Mouse (Mus musculus) large intestine, adult 2 months (tissue): ENCODE results near the gene Nat14. TPM values are rescaled to one million over a fixed set of nuclear protein-coding genes. Genes with fewer than 3 reads are reported as not detected.
"Not testable (repeated sequence)": the region's sequence is repeated elsewhere in the genome, so short reads cannot be mapped to it uniquely, and the experiment has no call there.

Source experiments
- DNase-seq: peaks from one replicate; pipeline ENCODE4 v3.0.0-alpha.2; 2012; ENCODE audit warnings: low read depth, low spot score
- WGBS: fragments of 180-500 bp; shearing (Covaris S2); methylation state at CpG from one replicate; pipeline ENCODE4 v1.1.7; 2018; 5-methylcytosine and 5-hydroxymethylcytosine counted together
- polyA plus RNA-seq: library from polyadenylated mRNA; depleted of rRNA; stranded (reverse); fragments of >200 nt; gene quantifications from 2 replicates; pipeline ENCODE4 v1.2.3, GENCODE M21; 2012; rRNA removed

Nat14 gene
- 4.3 and 7.1 TPM in 2 replicates for polyA plus RNA-seq

DNA sequence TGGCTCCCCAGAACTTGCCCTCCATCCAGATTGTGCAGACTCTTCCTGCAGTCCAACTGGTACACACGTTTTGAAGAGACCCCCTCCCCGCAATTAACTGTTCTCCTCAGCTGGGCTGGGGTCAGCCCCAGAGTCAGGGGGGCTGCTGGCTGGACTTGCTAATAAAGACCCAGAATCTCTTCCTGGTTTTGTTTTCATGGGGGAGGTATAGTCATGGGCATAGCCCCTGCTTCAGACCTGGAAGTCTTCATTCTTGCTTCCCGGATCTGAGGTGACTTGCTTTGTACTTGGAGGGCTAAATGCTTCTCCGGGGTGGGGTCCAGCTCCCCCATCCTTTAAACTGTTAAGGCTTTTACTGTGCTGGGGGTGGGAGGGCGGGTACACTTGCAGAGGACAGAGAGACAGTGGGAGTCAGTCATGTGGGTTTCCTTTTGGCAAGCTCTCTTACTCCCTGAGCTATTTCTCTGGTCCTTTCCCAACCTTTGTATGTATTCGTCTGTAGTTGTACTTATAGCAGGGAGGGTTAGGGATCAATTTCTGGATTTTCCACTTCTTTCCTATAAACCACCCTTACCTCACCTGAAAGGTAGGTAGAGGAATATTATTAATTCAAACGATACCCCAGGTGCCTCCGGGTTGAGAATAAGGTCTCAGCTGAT, at the start of gene Nat14:
Nat14 (plus strand) TSS at position 205 of the 659 bp plus-strand sequence.
- WGBS: 33% methylated on average over 8 of the region's 8 CpGs
- no peak for DNase-seq

DNA sequence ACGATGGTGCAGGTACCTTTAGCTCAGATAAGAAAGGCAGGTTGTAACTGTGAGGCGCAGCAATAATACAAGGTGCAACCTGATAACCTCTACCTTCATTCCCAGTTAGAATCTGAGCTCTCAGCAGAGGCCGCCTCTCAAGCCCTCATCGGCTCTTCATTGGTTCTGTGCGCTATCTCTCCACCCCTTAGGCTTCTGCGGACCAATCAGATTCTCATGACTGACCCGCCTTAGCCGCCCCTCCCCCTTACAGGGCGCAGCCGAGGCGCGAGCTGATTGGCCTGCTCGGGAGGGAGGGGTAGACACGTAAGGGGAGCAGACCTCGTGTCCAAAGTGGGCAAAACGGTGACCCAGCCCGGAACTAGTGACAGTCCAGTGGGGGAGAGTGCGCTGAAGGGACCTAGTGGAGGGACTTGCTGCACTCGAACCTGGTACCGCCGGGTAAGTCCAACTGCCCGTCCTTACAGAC, 45.0 kb upstream of the Nat14 start, which contains the start of gene Isoc2a:
Isoc2a (plus strand) TSS at position 401 of the 469 bp plus-strand sequence.
- WGBS: under 1% methylated on average over 22 of the region's 22 CpGs
- DNase-seq: peak; percentile 95

DNA sequence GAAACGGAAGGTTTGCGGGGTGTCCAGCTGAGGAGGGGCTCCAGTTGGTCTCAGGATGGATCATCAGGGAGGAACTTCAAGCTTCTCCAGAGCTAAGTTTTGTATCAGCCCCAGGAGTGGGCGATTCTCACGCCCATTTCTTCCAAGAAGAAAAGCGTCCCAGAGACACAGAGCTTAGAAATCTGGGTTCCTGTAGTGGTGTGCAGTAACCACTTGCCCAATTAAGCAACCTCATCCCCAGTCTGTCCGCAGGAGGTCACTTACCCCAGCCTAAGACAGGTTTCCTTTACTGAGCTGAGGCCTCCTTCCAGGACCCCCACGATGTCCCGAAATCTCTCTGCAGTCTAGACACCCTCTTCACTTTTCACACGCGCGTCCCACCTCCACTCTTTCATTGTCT, 44.6 kb upstream of the Nat14 start:
- DNase-seq: no peak
- 2% methylated on average over 11 of the region's 11 CpGs for WGBS

DNA sequence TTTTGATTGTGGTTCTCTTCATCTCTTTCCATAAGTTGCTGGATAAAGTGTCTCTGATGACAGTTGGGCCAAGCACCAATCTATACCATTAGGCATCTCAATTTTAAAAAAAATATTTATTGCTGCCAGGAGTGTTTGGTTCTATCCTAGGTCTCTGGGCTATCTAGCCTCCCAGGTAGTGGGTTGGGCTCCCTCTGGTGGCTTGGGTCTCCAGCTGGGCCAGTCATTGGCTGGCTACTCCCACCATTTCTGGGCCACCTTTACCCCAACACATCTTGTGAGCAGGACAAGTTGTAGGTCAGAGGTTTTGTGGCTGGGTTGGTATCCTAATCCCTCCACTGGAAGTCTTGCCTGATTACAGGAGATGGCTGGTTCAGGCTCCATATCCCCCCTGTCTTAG, 43.6 kb upstream of the Nat14 start:
- DNase-seq: no peak

DNA sequence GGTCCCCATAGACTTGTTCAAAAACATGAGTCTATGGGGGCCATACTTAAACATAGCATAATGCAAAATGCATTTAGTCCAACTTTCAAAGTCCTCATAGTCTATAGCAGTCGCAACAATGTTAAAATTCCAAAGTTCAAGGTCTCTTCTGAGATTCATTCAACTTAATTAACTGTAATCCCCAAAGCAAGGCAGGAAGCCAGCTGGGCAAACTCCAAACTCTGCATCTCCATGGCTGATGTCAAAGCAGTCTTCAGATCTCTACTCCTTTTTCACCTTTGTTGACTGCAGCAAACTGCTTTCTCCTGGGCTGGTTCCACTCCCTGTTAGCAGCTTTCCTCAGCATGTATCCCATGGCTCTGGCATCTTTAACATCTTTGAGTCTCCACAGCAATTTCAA, 42.8 kb upstream of the Nat14 start:
- 41% methylated on average over 1 of the region's 1 CpGs for WGBS
- not testable (repeated sequence) for DNase-seq

DNA sequence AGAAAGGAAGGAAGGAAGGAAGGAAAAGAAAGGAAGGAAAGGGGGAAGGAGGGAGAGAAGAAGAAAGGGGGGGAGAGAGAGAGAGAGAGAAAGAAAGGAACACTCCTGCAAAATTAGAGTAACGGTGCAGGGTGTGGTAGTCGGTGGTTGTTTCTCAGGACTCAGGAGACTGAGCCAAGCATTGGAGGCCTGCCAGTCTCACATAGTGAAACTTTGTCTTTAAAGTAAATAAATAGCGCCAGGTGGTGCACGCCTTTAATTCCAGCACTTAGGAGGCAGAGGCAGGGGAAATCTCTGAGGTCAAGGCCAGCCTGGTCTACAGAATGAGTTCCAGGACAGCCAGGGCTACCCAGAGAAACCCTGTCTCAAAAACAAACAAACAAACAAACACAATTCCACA, 35.1 kb upstream of the Nat14 start:
- no peak for DNase-seq

DNA sequence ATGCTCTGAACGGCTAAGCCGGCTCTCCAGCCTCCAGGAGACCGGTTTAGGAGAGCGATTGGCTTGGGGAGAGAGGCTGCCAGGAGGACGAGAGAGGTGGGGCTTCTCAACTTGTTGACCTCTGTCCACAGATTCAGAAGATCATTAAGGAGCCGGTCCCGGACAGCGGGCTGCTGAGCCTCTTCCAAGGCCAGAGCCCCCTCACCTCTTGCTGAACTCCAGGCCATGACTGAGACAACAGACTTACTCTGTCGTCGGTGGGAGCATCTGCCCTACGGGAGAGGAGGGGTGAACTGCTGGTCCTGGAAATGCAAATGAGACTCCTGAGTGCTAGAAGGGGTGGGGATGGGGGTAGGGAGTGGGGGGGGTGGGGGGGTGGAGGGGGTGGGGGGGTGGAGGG, 26.6 kb upstream of the Nat14 start:
- 55% methylated on average over 11 of the region's 11 CpGs for WGBS

More for the DNA sequence above, 35.1 kb upstream of the Nat14 start:
- 6% methylated on average over 4 of the region's 4 CpGs for WGBS

DNA sequence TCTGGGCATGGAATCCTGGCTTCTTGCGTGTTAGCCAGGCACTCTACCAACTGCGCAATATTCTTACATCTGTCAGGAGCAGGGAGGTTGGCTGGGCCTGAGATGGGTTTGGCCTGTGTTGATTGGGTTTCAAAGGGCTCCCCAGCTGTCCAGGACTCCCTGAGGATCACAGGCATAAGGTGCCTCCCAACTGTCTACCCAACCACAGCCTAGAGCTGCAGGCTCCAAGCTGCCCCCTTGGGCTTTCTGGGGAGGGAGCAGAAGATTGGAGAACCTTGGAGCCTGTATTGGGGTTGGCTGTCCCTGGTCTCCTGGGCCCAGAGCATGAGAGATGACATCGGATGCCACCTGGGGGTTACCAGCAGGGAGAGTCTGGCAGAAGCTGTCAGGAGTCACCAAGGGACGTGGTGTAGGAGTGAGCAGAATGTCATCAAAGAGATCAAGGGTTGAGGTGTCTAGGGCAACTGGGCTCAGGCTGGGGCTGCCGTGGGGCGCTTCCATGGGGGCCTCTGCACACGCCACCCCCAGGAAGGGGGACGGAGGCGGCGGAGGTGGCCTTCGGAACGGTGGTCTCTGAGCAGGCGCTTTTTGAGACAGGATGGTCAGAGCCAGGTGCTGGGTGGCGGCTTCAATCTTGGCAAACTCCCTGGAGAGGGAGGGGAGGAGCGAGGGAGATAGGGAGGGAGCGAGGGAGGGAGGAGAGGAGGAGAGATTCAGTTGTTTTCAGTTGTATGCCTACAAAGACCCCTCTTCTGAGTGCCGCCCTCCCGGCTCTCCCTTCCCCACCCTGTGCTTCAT, 22.8 kb upstream of the Nat14 start:
- 27% methylated on average over 18 of the region's 18 CpGs for WGBS

More for the DNA sequence above, 26.6 kb upstream of the Nat14 start:
- no peak for DNase-seq

DNA sequence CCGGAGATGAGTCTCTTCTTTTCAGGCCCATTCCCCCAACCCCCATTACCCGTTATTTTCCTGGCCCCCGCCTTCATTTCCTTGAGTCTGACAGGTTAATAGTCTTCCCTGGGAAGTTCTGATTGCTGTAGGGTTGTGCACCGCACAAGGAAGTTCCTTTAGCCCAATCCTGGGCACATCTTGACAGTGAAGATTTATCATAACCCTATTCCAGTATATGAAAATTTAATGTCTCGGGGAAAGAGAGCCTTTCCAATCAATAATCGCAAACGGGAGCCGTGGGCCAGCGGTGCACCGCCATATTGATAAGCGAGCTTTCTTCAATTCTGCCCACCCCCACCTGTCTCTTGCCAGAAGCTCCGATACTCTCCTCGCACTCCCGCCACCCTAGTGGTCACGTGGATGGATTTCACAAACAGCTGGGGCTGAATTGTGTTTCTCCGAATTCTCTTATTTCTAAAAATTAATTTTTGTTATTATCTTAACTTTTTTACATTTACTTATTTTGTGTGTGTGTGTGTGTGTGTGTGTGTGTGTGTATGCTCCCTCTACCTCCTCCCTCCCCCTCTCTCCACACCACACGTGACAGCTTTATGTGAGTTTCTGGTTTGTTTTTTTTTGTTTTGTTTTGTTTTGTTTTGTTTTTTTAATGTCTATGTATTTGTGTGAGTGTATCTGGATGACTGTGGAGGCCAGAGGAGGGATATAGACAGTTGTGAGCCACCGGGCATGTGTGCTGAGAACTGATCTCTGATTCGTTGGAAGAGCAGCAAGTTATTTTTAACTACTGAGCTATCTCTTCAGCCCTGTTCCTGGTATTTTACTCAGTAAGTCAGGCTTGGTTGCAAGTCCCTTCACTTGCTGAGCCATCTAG, 21.9 kb upstream of the Nat14 start:
- DNase-seq: no peak
- WGBS: 6% methylated on average over 19 of the region's 19 CpGs

More for the DNA sequence above, 22.8 kb upstream of the Nat14 start:
- DNase-seq: no peak

DNA sequence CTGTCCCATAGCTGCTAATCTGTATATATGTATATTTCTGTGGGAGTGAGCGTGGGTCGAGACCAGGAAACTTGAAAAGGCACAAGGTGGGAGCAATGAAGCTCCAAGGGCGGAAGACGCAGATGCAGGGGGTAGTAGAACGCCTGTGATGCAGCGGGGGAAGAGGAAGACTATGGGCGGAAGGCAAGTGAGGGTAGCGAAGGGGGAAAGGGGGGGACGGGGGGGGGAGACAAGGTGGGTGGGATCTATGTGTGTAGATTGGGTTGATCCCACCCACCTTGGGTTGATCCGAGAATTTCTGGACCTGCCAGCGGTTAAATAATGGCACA, 21.3 kb upstream of the Nat14 start:
- WGBS: 48% methylated on average over 11 of the region's 11 CpGs
- no peak for DNase-seq

DNA sequence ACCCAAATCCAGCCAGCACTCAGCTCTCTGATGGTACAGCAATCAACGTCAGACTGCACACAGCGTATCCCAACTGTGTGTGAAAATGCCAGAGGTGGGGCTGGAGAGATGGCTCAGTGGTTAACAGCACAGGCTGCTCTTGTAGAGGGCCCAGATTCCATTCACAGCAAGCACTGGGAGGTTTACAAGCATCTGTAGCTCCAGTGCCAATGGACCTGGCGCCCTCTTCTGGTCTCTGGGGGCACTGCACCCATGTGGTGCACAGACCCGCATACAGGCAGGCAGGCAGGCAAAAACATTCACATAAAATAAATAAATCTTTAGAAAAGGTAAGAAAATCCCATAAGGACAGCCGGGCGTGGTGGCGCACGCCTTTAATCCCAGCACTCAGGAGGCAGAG, 20.7 kb upstream of the Nat14 start:
- WGBS: 66% methylated on average over 8 of the region's 8 CpGs
- DNase-seq: no peak

DNA sequence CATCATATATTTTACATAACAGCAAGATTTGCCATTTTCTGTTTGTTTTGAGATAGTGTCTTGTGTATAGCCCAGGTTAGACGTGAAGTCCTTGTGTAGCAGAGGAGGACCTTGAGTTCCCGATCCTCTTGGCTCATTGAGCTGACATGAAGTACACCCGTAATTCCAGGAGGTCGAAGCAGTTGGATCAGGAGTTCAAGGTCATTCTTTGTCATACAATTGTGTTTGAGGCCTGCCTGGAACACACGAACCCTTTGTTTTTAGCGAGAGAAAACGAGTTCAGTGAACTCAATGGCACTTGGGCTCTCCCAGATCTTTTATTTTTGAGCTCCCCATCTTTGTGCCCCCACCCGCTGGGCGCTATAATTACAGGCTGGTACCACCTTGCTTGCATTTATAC, 19.4 kb upstream of the Nat14 start:
- WGBS: 65% methylated on average over 9 of the region's 9 CpGs
- DNase-seq: no peak

DNA sequence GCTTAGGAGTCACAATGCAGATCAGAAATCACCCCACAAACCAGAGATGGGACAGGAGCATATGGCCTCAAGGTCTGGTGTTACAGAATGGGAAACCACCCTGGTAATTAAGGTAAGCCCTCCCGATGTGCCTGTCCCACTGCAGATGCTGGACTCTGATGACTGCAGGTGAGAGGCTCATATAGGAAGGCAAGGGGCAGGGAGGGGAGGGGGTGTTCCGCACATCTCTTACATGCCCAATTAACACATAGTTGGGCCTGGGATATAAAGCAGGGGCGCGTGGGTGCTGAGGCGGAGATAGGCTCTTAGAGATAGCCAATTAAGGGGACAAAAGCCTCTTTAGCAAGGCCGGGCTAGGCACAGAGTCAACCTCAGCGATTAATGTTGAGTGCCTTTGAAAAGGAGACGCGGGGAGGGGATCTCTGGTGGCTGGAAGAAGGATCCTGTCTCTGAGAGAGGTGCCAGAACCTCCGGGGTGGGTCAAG, 15.3 kb upstream of the Nat14 start, which contains the start of gene Gm36210:
Gm36210 (minus strand) TSS at position 51 of the 485 bp plus-strand sequence.
- 73% methylated on average over 10 of the region's 10 CpGs for WGBS
- DNase-seq: no peak

DNA sequence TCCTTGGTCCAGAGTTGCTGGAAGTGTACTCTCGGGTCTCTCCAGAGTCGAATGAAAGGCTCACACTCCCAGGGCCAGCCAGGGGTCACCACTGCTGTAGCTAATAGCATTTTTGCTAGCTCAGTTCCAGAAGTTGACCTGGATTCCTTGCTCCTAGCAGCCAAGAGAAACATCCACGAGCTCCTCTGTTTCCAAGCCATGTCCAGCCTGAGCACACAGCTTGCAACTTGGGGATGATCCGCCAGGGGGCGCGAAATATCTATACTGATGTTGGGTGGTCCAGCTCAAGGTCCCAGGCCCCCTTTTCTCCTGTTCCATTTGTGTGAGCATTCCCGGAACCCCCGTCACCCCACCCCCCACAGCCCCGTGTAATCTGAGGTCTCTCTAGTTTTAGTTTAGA, 10.3 kb upstream of the Nat14 start:
- no peak for DNase-seq
- WGBS: 39% methylated on average over 9 of the region's 9 CpGs

DNA sequence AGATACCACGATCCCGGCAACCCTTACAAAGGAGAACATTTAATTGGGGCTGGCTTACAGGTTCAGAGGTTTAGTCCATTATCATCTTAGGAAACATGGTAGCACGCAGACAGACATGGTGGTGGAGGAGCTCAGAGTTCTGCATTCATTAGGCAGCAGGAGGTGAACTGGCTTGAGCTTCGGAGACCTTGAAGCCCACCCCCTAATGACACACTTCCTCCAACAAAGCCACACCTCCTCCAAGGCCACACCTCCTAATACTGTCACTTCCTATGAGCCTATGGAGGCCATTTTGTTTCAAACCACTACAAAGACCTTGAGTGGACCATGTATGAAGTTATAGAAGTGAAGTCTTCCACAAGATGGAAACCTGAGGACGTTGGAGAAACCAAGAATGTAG, 9.6 kb upstream of the Nat14 start:
- 71% methylated on average over 5 of the region's 5 CpGs for WGBS
- no peak for DNase-seq

DNA sequence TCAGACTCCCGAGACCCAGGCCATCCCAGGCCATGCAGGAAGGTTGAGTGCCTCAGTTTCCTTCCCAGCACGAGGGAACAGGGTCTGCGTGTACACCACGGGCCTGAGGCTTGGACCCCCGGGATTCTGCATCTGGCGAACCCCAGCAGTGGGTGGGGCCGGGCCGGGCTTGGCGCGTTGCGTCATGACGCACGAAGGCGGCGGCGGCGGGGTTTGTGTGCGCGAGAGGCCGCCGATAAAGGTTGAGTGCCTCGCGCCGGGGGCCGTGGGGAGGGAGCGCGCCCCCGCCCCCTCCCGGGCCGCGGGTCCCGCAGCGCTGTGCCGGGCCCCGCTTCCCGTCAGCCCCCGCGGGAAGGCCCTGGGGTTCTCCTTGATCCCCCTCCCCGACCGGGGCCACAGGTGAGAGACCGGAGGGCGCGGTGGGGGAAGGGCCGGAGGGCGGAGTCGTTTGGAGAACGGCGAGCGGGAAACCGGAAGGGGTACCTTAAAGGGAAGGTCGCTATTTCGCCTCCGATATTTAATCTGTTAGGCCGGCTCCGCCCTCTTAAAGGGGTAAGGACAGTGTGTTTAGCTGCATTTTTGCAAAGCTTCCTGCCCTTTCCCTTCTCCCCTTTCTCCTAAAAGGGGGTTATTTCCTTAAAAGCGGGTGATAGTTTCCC, 6.7 kb upstream of the Nat14 start, which contains the start of gene Zfp628:
Zfp628 (plus strand) TSS at position 211 of the 659 bp plus-strand sequence.
- peak; percentile 78 for DNase-seq
- under 1% methylated on average over 56 of the region's 56 CpGs for WGBS

DNA sequence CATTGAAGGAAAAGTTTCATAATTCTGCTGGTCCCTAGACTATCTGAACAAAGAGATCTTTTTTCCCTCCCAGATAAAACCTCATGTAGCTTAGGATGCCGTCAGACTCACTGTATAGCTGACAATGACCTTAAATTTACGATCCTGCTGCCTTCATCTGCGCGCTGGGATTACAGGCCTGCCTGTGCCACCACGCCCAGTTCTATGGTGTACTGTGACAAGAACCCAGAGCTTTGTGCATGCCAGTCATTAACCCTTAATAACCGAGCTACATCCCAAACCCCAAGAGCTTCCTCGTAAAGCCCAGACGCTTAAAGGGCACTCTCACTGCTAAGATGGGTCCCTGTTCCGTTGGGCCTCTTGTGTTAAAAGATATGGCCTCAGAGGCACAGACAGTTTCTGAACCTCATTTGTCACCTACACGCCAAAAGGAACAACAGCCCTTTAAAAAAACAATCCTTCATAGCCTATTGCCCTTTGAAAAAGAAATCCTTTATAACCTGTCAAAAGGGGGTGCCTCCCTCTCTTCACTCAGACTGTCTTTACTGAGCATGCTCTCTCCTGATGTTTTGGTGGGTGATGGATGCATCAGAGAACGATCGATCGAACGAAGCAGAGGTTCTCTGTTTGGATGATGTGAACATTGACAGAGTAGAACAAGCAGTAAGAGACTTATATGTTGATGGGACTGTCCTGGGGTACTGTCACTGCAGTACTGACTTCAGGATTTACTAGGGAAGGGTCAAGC, 6.0 kb upstream of the Nat14 start:
- 11% methylated on average over 14 of the region's 14 CpGs for WGBS
- no peak for DNase-seq

DNA sequence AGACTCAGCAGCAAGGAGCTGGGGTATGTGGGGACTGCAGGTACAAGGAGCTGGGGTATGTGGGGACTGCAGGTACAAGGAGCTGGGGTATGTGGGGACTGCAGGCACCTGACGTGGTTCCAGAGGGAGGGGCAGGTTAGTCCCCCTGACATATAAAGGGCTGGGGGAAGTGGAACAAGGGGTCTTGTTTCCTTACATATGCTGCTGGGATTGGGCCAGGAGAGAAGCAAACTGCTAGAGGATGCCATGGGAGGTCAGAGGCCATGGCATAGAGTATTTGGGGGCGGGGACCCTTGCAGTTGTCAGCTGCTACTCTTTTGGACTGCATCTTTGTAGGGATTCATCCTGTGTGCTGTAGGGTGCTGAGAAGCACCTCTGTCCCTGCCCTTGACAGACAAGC, 4.3 kb upstream of the Nat14 start:
- WGBS: 91% methylated on average over 2 of the region's 2 CpGs

DNA sequence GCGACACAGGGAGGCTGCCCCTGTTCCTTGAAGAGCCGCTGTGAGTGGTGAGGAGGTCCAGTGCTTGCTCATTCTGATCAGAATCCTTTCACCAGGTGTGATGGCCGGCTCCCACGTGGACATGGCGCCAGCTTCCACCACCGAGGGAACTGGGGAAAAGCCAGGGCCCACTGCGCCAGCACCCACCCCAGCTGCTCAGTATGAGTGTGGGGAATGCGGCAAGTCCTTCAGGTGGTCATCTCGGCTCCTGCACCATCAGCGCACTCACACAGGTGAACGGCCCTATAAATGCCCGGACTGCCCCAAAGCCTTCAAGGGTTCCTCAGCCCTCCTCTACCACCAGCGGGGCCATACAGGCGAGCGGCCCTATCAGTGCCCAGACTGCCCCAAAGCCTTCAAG, 3.1 kb upstream of the Nat14 start:
- no peak for DNase-seq
- 95% methylated on average over 15 of the region's 15 CpGs for WGBS

More for the DNA sequence above, 4.3 kb upstream of the Nat14 start:
- DNase-seq: no peak
